Mouse (Mus musculus): ENCODE measurements around the gene Tatdn2. TPM values are rescaled to one million over a fixed set of nuclear protein-coding genes. Genes with fewer than 3 reads are reported as not detected.

Gene Tatdn2
- polyA plus RNA-seq, 1 experiment from 2014 or later: 0.64 TPM

Small RNA genes within 50 kb of the gene (microRNA-seq; reads per million reads assigned to microRNA genes)
- gene Mir7042: 1.4 reads per million

Other genes with a start within 250 kb of the Tatdn2 start
- 0.51 and 0.93 TPM in 2 replicates for gene Il17re, start 238.6 kb upstream of the Tatdn2 start, polyA plus RNA-seq (2016; fragmentation: Nextera tagmentation; extraction: Ambion mirVana)
- 4.3 and 6.3 TPM in 2 replicates for gene Il17rc, start 225.6 kb upstream of the Tatdn2 start, polyA plus RNA-seq (2016; fragmentation: Nextera tagmentation; extraction: Ambion mirVana)
- 44.0 and 49.1 TPM in 2 replicates for gene Creld1, start 213.8 kb upstream of the Tatdn2 start, polyA plus RNA-seq (2016; fragmentation: Nextera tagmentation; extraction: Ambion mirVana)
- 2.5 and 2.8 TPM in 2 replicates for gene Prrt3, start 195.1 kb upstream of the Tatdn2 start, polyA plus RNA-seq (2016; fragmentation: Nextera tagmentation; extraction: Ambion mirVana)
- gene Emc3, start 165.4 kb upstream of the Tatdn2 start, polyA plus RNA-seq (2016; fragmentation: Nextera tagmentation; extraction: Ambion mirVana): 81.3 and 87.7 TPM in 2 replicates
- gene Fancd2, start 165.4 kb upstream of the Tatdn2 start, polyA plus RNA-seq (2016; fragmentation: Nextera tagmentation; extraction: Ambion mirVana): 12.7 and 13.0 TPM in 2 replicates
- 0.22 TPM in 1 of 2 replicates, not detected in the other for gene Fancd2os, start 96.3 kb upstream of the Tatdn2 start, polyA plus RNA-seq (2016; fragmentation: Nextera tagmentation; extraction: Ambion mirVana)
- 184 and 196 TPM in 2 replicates for gene Brk1, start 92.3 kb upstream of the Tatdn2 start, polyA plus RNA-seq (2016; fragmentation: Nextera tagmentation; extraction: Ambion mirVana)
- 55.1 and 56.3 TPM in 2 replicates for gene Vhl, start 73.1 kb upstream of the Tatdn2 start, polyA plus RNA-seq (2016; fragmentation: Nextera tagmentation; extraction: Ambion mirVana)
- 1.4 and 2.3 TPM in 2 replicates for gene Irak2, start 58.6 kb upstream of the Tatdn2 start, polyA plus RNA-seq (2016; fragmentation: Nextera tagmentation; extraction: Ambion mirVana)
- gene Ghrl, start 22.8 kb downstream of the Tatdn2 start, polyA plus RNA-seq (2016; fragmentation: Nextera tagmentation; extraction: Ambion mirVana): 0.84 and 0.90 TPM in 2 replicates
- gene Sec13, start 43.7 kb downstream of the Tatdn2 start, polyA plus RNA-seq (2016; fragmentation: Nextera tagmentation; extraction: Ambion mirVana): 222 and 233 TPM in 2 replicates

All from midbrain, embryonic 12.5 days (tissue).